Mouse (Mus musculus) kidney, embryonic 14.5 days (tissue): Measurements from ENCODE around the gene Rasa3. TPM values are rescaled to one million over a fixed set of nuclear protein-coding genes. Genes with fewer than 3 reads are reported as not detected.

Experiments
- ATAC-seq: fragments of 200-750 bp; cut with Nextera tagmentation; 2 replicates; pipeline ENCODE4 v1.8.0; 2017; ENCODE audit warnings: moderate number of reproducible peaks, mild to moderate bottlenecking, moderate TSS enrichment, moderate library complexity; ENCODE audit not compliant: low FRiP score, low TSS enrichment
- H3K27ac ChIP-seq: fragments of 300-500 bp; sonication (generic); 2 replicates; pipeline ENCODE4 v1.5.1; 2014; ENCODE audit warnings: low read depth, mild to moderate bottlenecking, low read length, moderate library complexity, mixed read lengths
- H3K27me3 ChIP-seq: fragments of 300-500 bp; sonication (generic); 2 replicates; pipeline ENCODE4 v1.6.1; 2014; ENCODE audit warnings: mild to moderate bottlenecking, low read length; ENCODE audit not compliant: control insufficient read depth, insufficient read depth
- H3K36me3 ChIP-seq: fragments of 300-500 bp; sonication (generic); 2 replicates; pipeline ENCODE4 v1.6.1; 2014; ENCODE audit warnings: low read length, mixed read lengths; ENCODE audit not compliant: control insufficient read depth, insufficient read depth
- H3K4me1 ChIP-seq: fragments of 300-500 bp; sonication (generic); 2 replicates; pipeline ENCODE4 v1.6.1; 2014; ENCODE audit warnings: low read length, mixed read lengths; ENCODE audit not compliant: control insufficient read depth, insufficient read depth
- H3K4me2 ChIP-seq: fragments of 300-500 bp; sonication (generic); replicated peaks from 2 replicates; pipeline ENCODE4 v1.6.1; 2014; ENCODE audit warnings: low read depth, mild to moderate bottlenecking, low read length
- H3K4me3 ChIP-seq: fragments of 300-500 bp; sonication (generic); 2 replicates; pipeline ENCODE4 v1.5.1; 2014; ENCODE audit warnings: mild to moderate bottlenecking, low read length
- H3K9ac ChIP-seq: fragments of 300-500 bp; sonication (generic); 2 replicates; pipeline ENCODE4 v1.6.1; 2014; ENCODE audit warnings: low read depth, mild to moderate bottlenecking, low read length, moderate library complexity
- H3K9me3 ChIP-seq: fragments of 300-500 bp; sonication (generic); 2 replicates; pipeline ENCODE4 v1.6.1; 2016; ENCODE audit warnings: low read length; ENCODE audit not compliant: control insufficient read depth
- WGBS: fragments of 180-500 bp; shearing (Covaris S2); extraction: QIAGEN DNeasy Blood & Tissue Kit; methylation state at CpG from one replicate; pipeline ENCODE4 v1.1.7; 2014; 5-methylcytosine and 5-hydroxymethylcytosine counted together
- polyA plus RNA-seq: library from polyadenylated mRNA; unstranded; fragments of >200 nt; fragmentation: Nextera tagmentation; extraction: Ambion mirVana; gene quantifications from 2 replicates; pipeline ENCODE4 v1.2.1, GENCODE M21; 2014

Gene Rasa3
- polyA plus RNA-seq, 1 experiment from 2014 or later: 20.2 TPM

- WGBS: 56% methylated on average over 9 of the region's 9 CpGs
- H3K27ac ChIP-seq: peak overlapping the region; percentile 44
- no peak for ATAC-seq
- H3K9ac ChIP-seq: no peak overlapping the region
- no peaks in the 10 kb centered on the region for H3K27me3 ChIP-seq
- H3K4me3 ChIP-seq: no peak overlapping the region
- no peak overlapping the region for H3K4me2 ChIP-seq
- no peaks in the 10 kb centered on the region for H3K36me3 ChIP-seq
- H3K4me1 ChIP-seq: peaks cover 26% of the 10 kb centered on the region
- H3K9me3 ChIP-seq: no peaks in the 10 kb centered on the region
Measured at GRCm38 (mm10) chr8:13531602-13532171, 145.7 kb downstream of the Rasa3 start.

GRCm38 (mm10) chr8:13530941-13531340, 146.5 kb downstream of the Rasa3 start:
- H3K27ac ChIP-seq: peak overlapping the region; percentile 57; the same call in 1 of the 2 replicates
- peak; percentile 85 for ATAC-seq

DNA sequence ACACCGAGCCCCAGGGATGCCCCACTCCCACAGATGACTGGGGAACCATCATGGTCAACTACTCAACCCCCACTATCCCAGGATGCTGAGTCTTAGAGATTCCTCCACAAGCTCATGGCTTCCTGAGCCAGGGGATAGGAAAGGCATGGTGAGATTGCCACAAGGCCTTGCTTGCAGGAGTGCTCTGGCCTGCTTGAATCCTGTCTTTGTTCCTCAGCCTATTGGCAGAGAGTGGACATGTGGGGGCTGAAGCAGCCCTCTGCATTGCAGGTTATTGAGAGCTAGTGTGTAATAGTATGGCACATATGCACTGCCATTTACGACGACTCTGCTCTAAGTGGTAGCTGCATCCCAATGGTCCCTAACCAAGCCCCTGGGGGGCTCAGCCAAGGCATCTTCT, 147.0 kb downstream of the Rasa3 start:
- WGBS: 78% methylated on average over 3 of the region's 3 CpGs
- ATAC-seq: peak; percentile 24; the same call in 1 of the 2 replicates
- no peak overlapping the region for H3K4me2 ChIP-seq

More at GRCm38 (mm10) chr8:13530941-13531340, 146.5 kb downstream of the Rasa3 start:
- no peaks in the 10 kb centered on the region for H3K9me3 ChIP-seq
- H3K4me2 ChIP-seq: no peak overlapping the region
- H3K4me3 ChIP-seq: no peak overlapping the region
- H3K4me1 ChIP-seq: peaks cover 26% of the 10 kb centered on the region
- WGBS: 29% methylated on average over 5 of the region's 5 CpGs
- H3K27me3 ChIP-seq: no peaks in the 10 kb centered on the region
- no peak overlapping the region for H3K9ac ChIP-seq
- H3K36me3 ChIP-seq: no peaks in the 10 kb centered on the region

DNA sequence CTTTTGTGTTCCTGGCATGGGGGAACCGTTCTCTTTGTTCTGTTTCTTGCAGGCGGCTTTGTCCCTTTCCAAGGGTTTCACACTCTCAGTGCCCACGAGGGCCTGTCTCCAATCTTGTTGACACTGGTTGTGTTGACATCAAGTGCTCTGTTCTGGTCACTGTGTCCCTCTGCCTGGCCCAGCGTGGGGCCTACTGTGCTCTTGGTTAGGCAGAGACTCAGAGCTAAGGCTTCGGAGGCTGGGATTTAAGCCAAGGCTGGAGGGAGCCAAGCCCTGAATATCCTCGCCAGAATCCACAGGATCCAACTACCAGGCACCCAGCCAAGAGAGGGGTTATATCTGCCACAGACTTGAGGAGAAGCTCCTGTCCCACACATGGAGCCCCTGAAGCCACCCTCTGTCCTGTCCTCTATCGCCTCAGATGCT, 147.5 kb downstream of the Rasa3 start:
- no peaks in the 10 kb centered on the region for H3K27me3 ChIP-seq
- H3K4me2 ChIP-seq: no peak overlapping the region
- peaks cover 26% of the 10 kb centered on the region for H3K4me1 ChIP-seq
- no peaks in the 10 kb centered on the region for H3K36me3 ChIP-seq
- peak; percentile 63 for ATAC-seq
- no peak overlapping the region for H3K4me3 ChIP-seq
- no peak overlapping the region for H3K9ac ChIP-seq
- 67% methylated on average over 7 of the region's 7 CpGs for WGBS
- H3K27ac ChIP-seq: peak overlapping the region; percentile 57; the same call in 1 of the 2 replicates
- no peaks in the 10 kb centered on the region for H3K9me3 ChIP-seq

More for the DNA sequence above, 147.0 kb downstream of the Rasa3 start:
- no peaks in the 10 kb centered on the region for H3K27me3 ChIP-seq
- H3K4me1 ChIP-seq: peaks cover 26% of the 10 kb centered on the region
- peak overlapping the region; percentile 57; the same call in 1 of the 2 replicates for H3K27ac ChIP-seq
- H3K9ac ChIP-seq: no peak overlapping the region
- no peaks in the 10 kb centered on the region for H3K36me3 ChIP-seq
- H3K4me3 ChIP-seq: no peak overlapping the region
- H3K9me3 ChIP-seq: no peaks in the 10 kb centered on the region

DNA sequence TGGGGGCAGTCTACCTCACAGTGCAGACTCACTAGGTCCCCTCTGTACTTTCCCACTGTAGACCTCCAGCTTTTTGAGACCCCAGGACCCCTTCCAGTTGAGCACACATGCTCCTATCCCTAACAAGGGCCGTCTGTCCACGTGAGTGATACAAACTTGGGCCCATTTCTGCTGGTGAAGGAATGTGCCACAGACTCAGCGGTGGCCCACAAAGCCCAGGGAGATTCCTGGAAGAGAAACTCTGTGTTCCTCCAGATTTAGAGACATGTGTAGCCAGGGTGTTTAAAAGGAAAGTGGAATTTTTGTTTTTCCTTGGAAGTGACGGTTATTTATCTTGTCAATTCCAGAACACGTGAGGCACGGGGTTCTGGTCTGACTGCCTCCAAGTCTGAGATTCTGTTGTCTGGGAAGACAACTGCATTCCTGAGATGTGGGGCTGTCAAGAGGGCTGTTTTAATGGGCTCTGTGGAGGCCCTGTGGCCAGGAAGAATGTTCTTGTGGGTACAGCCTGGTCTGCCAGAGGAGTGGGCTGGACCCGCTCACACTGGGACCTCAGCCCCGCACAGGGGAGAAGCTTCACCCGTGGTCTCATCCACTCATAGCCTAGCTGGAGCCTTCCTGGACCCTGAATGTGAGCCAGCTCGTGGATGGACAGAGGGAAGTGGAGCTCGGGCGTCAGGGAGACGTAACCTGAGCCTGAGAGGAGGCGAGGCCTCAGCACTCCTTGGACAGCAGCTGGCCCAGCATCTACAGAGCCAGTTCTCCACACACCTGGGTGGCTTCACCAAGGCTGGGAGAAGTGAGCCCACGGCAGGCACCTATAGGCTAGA, 148.2 kb downstream of the Rasa3 start:
- H3K4me2 ChIP-seq: no peak overlapping the region
- no peaks in the 10 kb centered on the region for H3K36me3 ChIP-seq
- 47% methylated on average over 15 of the region's 15 CpGs for WGBS
- no peak overlapping the region for H3K4me3 ChIP-seq
- H3K9me3 ChIP-seq: no peaks in the 10 kb centered on the region
- no peaks in the 10 kb centered on the region for H3K27me3 ChIP-seq
- peak overlapping the region; percentile 57; the same call in 1 of the 2 replicates for H3K27ac ChIP-seq
- ATAC-seq: peak; percentile 44; the same call in 1 of the 2 replicates
- H3K9ac ChIP-seq: 0 out of 2 replicates have a peak overlapping the region, but pooled peaks have one; percentile 23
- peaks cover 26% of the 10 kb centered on the region for H3K4me1 ChIP-seq

GRCm38 (mm10) chr8:13521392-13521791, 156.0 kb downstream of the Rasa3 start:
- Histone ChIP-seq H3K27ac (no peak overlapping the region), H3K27me3 (no peaks in the 10 kb centered on the region), H3K9ac (no peak overlapping the region), H3K4me2 (no peak overlapping the region), H3K36me3 (no peaks in the 10 kb centered on the region), H3K4me1 (no peaks in the 10 kb centered on the region), H3K9me3 (no peaks in the 10 kb centered on the region), H3K4me3 (no peak overlapping the region)
- WGBS: 38% methylated on average over 7 of the region's 7 CpGs
- ATAC-seq: no peak

DNA sequence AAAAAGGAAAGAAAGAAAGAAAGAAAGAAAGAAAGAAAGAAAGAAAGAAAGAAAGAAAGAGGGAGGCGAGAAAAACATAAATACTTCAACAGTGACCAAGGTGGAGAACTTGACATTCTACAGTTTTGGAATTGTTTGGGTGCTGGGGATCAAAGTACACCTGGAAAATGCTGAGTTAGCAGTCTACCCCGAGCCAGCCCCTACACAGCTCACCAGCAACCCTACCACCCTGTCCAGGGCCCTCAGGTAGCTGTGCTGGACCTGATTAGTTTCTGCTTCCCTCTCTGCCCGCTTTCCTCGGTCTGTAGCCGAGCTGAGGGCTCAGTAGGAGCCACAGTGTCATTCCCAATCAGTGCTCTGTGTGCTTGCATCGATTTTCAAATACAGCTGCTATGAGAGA, 157.1 kb downstream of the Rasa3 start:
- whole genome bisulfite sequencing: 68% methylated on average over 6 of the region's 6 CpGs
- no peaks in the 10 kb centered on the region for H3K4me1 ChIP-seq
- no peaks in the 10 kb centered on the region for H3K27me3 ChIP-seq
- no peaks in the 10 kb centered on the region for H3K9me3 ChIP-seq
- no peak overlapping the region for H3K27ac ChIP-seq
- H3K4me2 ChIP-seq: no peak overlapping the region
- ATAC-seq: no peak
- no peak overlapping the region for H3K4me3 ChIP-seq
- no peaks in the 10 kb centered on the region for H3K36me3 ChIP-seq
- H3K9ac ChIP-seq: no peak overlapping the region

GRCm38 (mm10) chr8:13519503-13519902, 157.9 kb downstream of the Rasa3 start:
- H3K4me3 ChIP-seq: no peak overlapping the region
- no peak overlapping the region for H3K4me2 ChIP-seq
- 75% methylated on average over 9 of the region's 9 CpGs for WGBS
- ATAC-seq: no peak
- no peaks in the 10 kb centered on the region for H3K4me1 ChIP-seq
- H3K9ac ChIP-seq: no peak overlapping the region
- no peaks in the 10 kb centered on the region for H3K27me3 ChIP-seq
- H3K9me3 ChIP-seq: no peaks in the 10 kb centered on the region
- no peaks in the 10 kb centered on the region for H3K36me3 ChIP-seq
- H3K27ac ChIP-seq: no peak overlapping the region

GRCm38 (mm10) chr8:13517284-13517781, 160.1 kb downstream of the Rasa3 start:
- Histone ChIP-seq H3K27ac (no peak overlapping the region), H3K4me3 (no peak overlapping the region), H3K9ac (no peak overlapping the region), H3K4me1 (no peaks in the 10 kb centered on the region), H3K27me3 (no peaks in the 10 kb centered on the region), H3K36me3 (no peaks in the 10 kb centered on the region), H3K9me3 (no peaks in the 10 kb centered on the region), H3K4me2 (no peak overlapping the region)
- 88% methylated on average over 6 of the region's 6 CpGs for WGBS
- no peak for ATAC-seq
